Mouse (Mus musculus): ENCODE results near the gene Ulk1. TPM values are rescaled to one million over a fixed set of nuclear protein-coding genes. Genes with fewer than 3 reads are reported as not detected.
"Not testable (repeated sequence)": the region's sequence is repeated elsewhere in the genome, so short reads cannot be mapped to it uniquely, and the experiment has no call there.

Gene Ulk1
- total RNA-seq (2021): 10 to 100 TPM; 67.6 to 70.6 TPM
- long read RNA-seq, experiment 1, full-length matches to known transcripts: 2 of 23 reads
- long read RNA-seq, experiment 1, partial matches to known transcripts: 12 of 23 reads
- long read RNA-seq, experiment 1, other reads (novel, unspliced or antisense): 9 of 23 reads
- long read RNA-seq, experiment 2, full-length matches to known transcripts: 7 of 33 reads
- long read RNA-seq, experiment 2, partial matches to known transcripts: 17 of 33 reads
- long read RNA-seq, experiment 2, other reads (novel, unspliced or antisense): 9 of 33 reads

GRCm38 (mm10) chr5:110809667-110810325, at the start of gene Ulk1:
Gene Ulk1, minus strand, starts transcription at chr5:110810097.
- DNase-seq (ENCODE audit: low spot score in 2 of 2): peak; percentile 98 to 100
- intact Hi-C loops (cut with DNase I): no loop called here

- peak in 1 of 2 experiments; percentile 39 for DNase-seq (ENCODE audit: low spot score in 2 of 2)
Observed at GRCm38 (mm10) chr5:110859013-110859650, 49.2 kb upstream of the Ulk1 start.

GRCm38 (mm10) chr5:110857091-110857490, 47.2 kb upstream of the Ulk1 start:
- intact Hi-C loops (cut with DNase I): no loop called here
- DNase-seq (ENCODE audit: low spot score in 2 of 2): no peak

More at GRCm38 (mm10) chr5:110859013-110859650, 49.2 kb upstream of the Ulk1 start:
- intact Hi-C loops (cut with DNase I): no loop called here

- intact Hi-C loops (cut with DNase I): no loop called here
Observed at GRCm38 (mm10) chr5:110852990-110853389, 43.1 kb upstream of the Ulk1 start.

GRCm38 (mm10) chr5:110841046-110841862, 31.4 kb upstream of the Ulk1 start:
- DNase-seq (ENCODE audit: low spot score in 2 of 2): no peak
- intact Hi-C loops (cut with DNase I): no loop called here

More at GRCm38 (mm10) chr5:110852990-110853389, 43.1 kb upstream of the Ulk1 start:
- no peak for DNase-seq (ENCODE audit: low spot score in 2 of 2)

GRCm38 (mm10) chr5:110840465-110840864, 30.6 kb upstream of the Ulk1 start:
- intact Hi-C loops (cut with DNase I): no loop called here

GRCm38 (mm10) chr5:110839678-110840365, 29.9 kb upstream of the Ulk1 start, which contains the start of the genes Hscb and Chek2:
Gene Hscb, minus strand, starts transcription at chr5:110839777.
Gene Chek2, plus strand, starts transcription at chr5:110839979.
- intact Hi-C loops (cut with DNase I): loop anchor here (5.0 kb wide), 2 partner anchors 82 to 417 kb away; no protein-coding TSS in a partner anchor
- DNase-seq (ENCODE audit: low spot score in 2 of 2): peak; percentile 99

More at GRCm38 (mm10) chr5:110840465-110840864, 30.6 kb upstream of the Ulk1 start:
- peak; percentile 27 to 54 for DNase-seq (ENCODE audit: low spot score in 2 of 2)

GRCm38 (mm10) chr5:110839038-110839677, 29.3 kb upstream of the Ulk1 start:
- DNase-seq (ENCODE audit: low spot score in 2 of 2): no peak
- intact Hi-C loops (cut with DNase I): loop anchor here (5.0 kb wide), 2 partner anchors 83 to 418 kb away; no protein-coding TSS in a partner anchor

GRCm38 (mm10) chr5:110838016-110838415, 28.1 kb upstream of the Ulk1 start:
- intact Hi-C loops (cut with DNase I): loop anchor here (5.0 kb wide), 2 partner anchors 84 to 419 kb away; no protein-coding TSS in a partner anchor
- not testable (repeated sequence) for DNase-seq (ENCODE audit: low spot score in 2 of 2)

GRCm38 (mm10) chr5:110835959-110836358, 26.1 kb upstream of the Ulk1 start:
- intact Hi-C loops (cut with DNase I): loop anchor here (5.0 kb wide), 2 partner anchors 86 to 421 kb away; no protein-coding TSS in a partner anchor
- peak; percentile 18 to 50 for DNase-seq (ENCODE audit: low spot score in 2 of 2)

- intact Hi-C loops (cut with DNase I): no loop called here
- no peak for DNase-seq (ENCODE audit: low spot score in 2 of 2)
Observed at GRCm38 (mm10) chr5:110831036-110831720, 21.3 kb upstream of the Ulk1 start.

- DNase-seq (ENCODE audit: low spot score in 2 of 2): no peak
- intact Hi-C loops (cut with DNase I): no loop called here
Observed at GRCm38 (mm10) chr5:110827576-110827975, 17.7 kb upstream of the Ulk1 start.

- DNase-seq (ENCODE audit: low spot score in 2 of 2): no peak
- intact Hi-C loops (cut with DNase I): no loop called here
Observed at GRCm38 (mm10) chr5:110826781-110827495, 17.0 kb upstream of the Ulk1 start.

- intact Hi-C loops (cut with DNase I): no loop called here
- no peak for DNase-seq (ENCODE audit: low spot score in 2 of 2)
Observed at GRCm38 (mm10) chr5:110824421-110824820, 14.5 kb upstream of the Ulk1 start.

GRCm38 (mm10) chr5:110808821-110809666, 853 bp downstream of the Ulk1 start:
- intact Hi-C loops (cut with DNase I): no loop called here
- no peak for DNase-seq (ENCODE audit: low spot score in 2 of 2)

GRCm38 (mm10) chr5:110808061-110808631, 1.8 kb downstream of the Ulk1 start:
- intact Hi-C loops (cut with DNase I): no loop called here
- peak; percentile 78 to 82 for DNase-seq (ENCODE audit: low spot score in 2 of 2)
